Mouse (Mus musculus) cerebellum, adult 18-20 months (tissue): ENCODE data around the gene Ptch1.

Source experiments
- DNase-seq, 2 experiments: peaks; one replicate each; pipeline ENCODE4 v3.0.0; 2021

The Ptch1 gene

GRCm38 (mm10) chr13:63486791-63487706, 86.3 kb downstream of the Ptch1 start:
- no peak for DNase-seq

- DNase-seq: no peak
These were observed 98.0 kb downstream of the Ptch1 start for GRCm38 (mm10) chr13:63475356-63475755.
